ENCODE assay signal across 13 mouse cellular contexts in genomic region chr3:83783716-83784469, GRCm38 (mm10). TPM values are rescaled to one million over a fixed set of nuclear protein-coding genes. Genes with fewer than 3 reads are reported as not detected.
DNase-seq lines count a peak whose midpoint lies in the region; ATAC-seq lines count a peak whose summit lies in the region.
"Had no signal": no experiment of that assay in that cellular context is flagged by ENCODE, and none has a peak within 500 bp of the region (broad histone marks: within the 10 kb centered on the region; RNA-seq: fewer than 3 reads in every experiment).

No protein-coding gene starts in this region.

- H3K27me3 ChIP-seq in heart, embryonic 15.5 days: peaks cover 10% of the 10 kb centered on the region; the same call in 1 of the 2 replicates
- no peaks in the 10 kb centered on the region for H3K27me3 ChIP-seq in embryonic facial prominence, embryonic 12.5 days
- H3K27me3 ChIP-seq in midbrain, embryonic 15.5 days (replicated peaks): peaks cover 6% of the 10 kb centered on the region; the same call in 1 of the 2 replicates

- peak; percentile 48; the same call in 1 of the 2 replicates for ATAC-seq in heart, embryonic 15.5 days (replicated peaks; ENCODE audit: insufficient number of reproducible peaks, insufficient read depth, low FRiP score, low read depth)
- peak; percentile 76 for ATAC-seq in embryonic facial prominence, embryonic 12.5 days (ENCODE audit: insufficient number of reproducible peaks, insufficient read depth, low FRiP score, low TSS enrichment)
- 0 out of 2 replicates have a peak, but pooled peaks have one; percentile 17 for ATAC-seq in midbrain, embryonic 15.5 days (replicated peaks)
- no peak for ATAC-seq in granulocyte monocyte progenitor cell, adult 5-6 weeks (replicated peaks; ENCODE audit: poor library complexity, severe bottlenecking)

- peak overlapping the region; percentile 48 for H3K4me2 ChIP-seq in heart, embryonic 15.5 days
- H3K4me2 ChIP-seq in embryonic facial prominence, embryonic 12.5 days (replicated peaks): peak overlapping the region; percentile 21
- no peak overlapping the region for H3K4me2 ChIP-seq in midbrain, embryonic 15.5 days

- DNase-seq in heart, postnatal 14 days: no peak
- DNase-seq in adipocyte (ENCODE audit: low spot score): peak; percentile 27
- DNase-seq in frontal cortex, adult 2 months (ENCODE audit: extremely low spot score in 1 of 2, low spot score in 1 of 2): no peak
- no peak for DNase-seq in spleen, postnatal 36 days (ENCODE audit: low spot score in 2 of 2)
- DNase-seq: cerebellum, postnatal 36 days; gastrocnemius, postnatal 36 days; retina, postnatal 1 day; thymus, adult 2 months had no signal

- 29% methylated on average over 11 of the region's 11 CpGs for WGBS in heart, embryonic 15.5 days
- WGBS in embryonic facial prominence, embryonic 12.5 days: 3% methylated on average over 11 of the region's 11 CpGs
- WGBS in midbrain, embryonic 15.5 days: 16% methylated on average over 11 of the region's 11 CpGs

- no peak overlapping the region for H3K4me3 ChIP-seq in heart, embryonic 15.5 days
- H3K4me3 ChIP-seq in embryonic facial prominence, embryonic 12.5 days: no peak overlapping the region
- no peak overlapping the region for H3K4me3 ChIP-seq in midbrain, embryonic 15.5 days

- no peaks in the 10 kb centered on the region for H3K9me3 ChIP-seq in heart, embryonic 15.5 days (replicated peaks)
- no peaks in the 10 kb centered on the region for H3K9me3 ChIP-seq in embryonic facial prominence, embryonic 12.5 days
- no peaks in the 10 kb centered on the region for H3K9me3 ChIP-seq in midbrain, embryonic 15.5 days

- no peaks in the 10 kb centered on the region for H3K36me3 ChIP-seq in heart, embryonic 15.5 days
- H3K36me3 ChIP-seq in embryonic facial prominence, embryonic 12.5 days: no peaks in the 10 kb centered on the region
- H3K36me3 ChIP-seq in midbrain, embryonic 15.5 days (replicated peaks): no peaks in the 10 kb centered on the region

- intact Hi-C loops in heart, postnatal 14 days (cut with DNase I): no loop called here

- no peak overlapping the region for H3K27ac ChIP-seq in heart, embryonic 15.5 days
- H3K27ac ChIP-seq in embryonic facial prominence, embryonic 12.5 days: peak overlapping the region; percentile 78
- no peak overlapping the region for H3K27ac ChIP-seq in midbrain, embryonic 15.5 days

- H3K4me1 ChIP-seq in heart, embryonic 15.5 days (replicated peaks): peaks cover 8% of the 10 kb centered on the region
- peaks cover 22% of the 10 kb centered on the region for H3K4me1 ChIP-seq in embryonic facial prominence, embryonic 12.5 days
- H3K4me1 ChIP-seq in midbrain, embryonic 15.5 days: 0 out of 2 replicates have a peak, but pooled peaks cover 3% of the 10 kb centered on the region

- H3K9ac ChIP-seq in heart, embryonic 15.5 days: no peak overlapping the region
- H3K9ac ChIP-seq in embryonic facial prominence, embryonic 12.5 days: no peak overlapping the region
- H3K9ac ChIP-seq in midbrain, embryonic 15.5 days: no peak overlapping the region

RNA-seq across cellular contexts. Expression of gene Sfrp2, which starts 17.8 kb away (rescaled TPM):
- polyA plus RNA-seq in heart, embryonic 15.5 days (2015; fragmentation: Nextera tagmentation; extraction: Ambion mirVana): 221 and 258 TPM in 2 replicates
- total RNA-seq in heart, postnatal 14 days (2021): 10 to 100 TPM in 1 of 2 experiments, 1 to 10 TPM in 1; 9.1 to 13.2 TPM
- polyA plus RNA-seq in embryonic facial prominence, embryonic 12.5 days (2016; fragmentation: Nextera tagmentation; extraction: Ambion mirVana): 523 and 527 TPM in 2 replicates
- 32.0 and 46.6 TPM in 2 replicates for polyA plus RNA-seq in midbrain, embryonic 15.5 days (2015; fragmentation: Nextera tagmentation; extraction: Ambion mirVana)
- 8.2 and 10.2 TPM in 2 replicates for polyA plus RNA-seq in frontal cortex, adult 2 months (2012; rRNA removed)
- total RNA-seq in granulocyte monocyte progenitor cell, adult 5-6 weeks (2014; fragmentation: Nextera tagmentation): not detected in 2 replicates
- total RNA-seq in granulocyte monocyte progenitor cell, adult 5-6 weeks (2017): not detected in 2 replicates
- total RNA-seq: megakaryocyte progenitor cell, adult 5-6 weeks had no signal

RNA-seq across cellular contexts. Expression of gene Tlr2, which starts 57.7 kb away (rescaled TPM):
- polyA plus RNA-seq in heart, embryonic 15.5 days (2015; fragmentation: Nextera tagmentation; extraction: Ambion mirVana): 2.3 and 3.4 TPM in 2 replicates
- 1 to 10 TPM; 2.0 to 2.2 TPM for total RNA-seq in heart, postnatal 14 days (2021)
- 4.2 and 4.6 TPM in 2 replicates for polyA plus RNA-seq in embryonic facial prominence, embryonic 12.5 days (2016; fragmentation: Nextera tagmentation; extraction: Ambion mirVana)
- polyA plus RNA-seq in midbrain, embryonic 15.5 days (2015; fragmentation: Nextera tagmentation; extraction: Ambion mirVana): 0.68 and 0.84 TPM in 2 replicates
- 0.97 and 1.3 TPM in 2 replicates for polyA plus RNA-seq in frontal cortex, adult 2 months (2012; rRNA removed)
- 11.2 and 13.4 TPM in 2 replicates for total RNA-seq in granulocyte monocyte progenitor cell, adult 5-6 weeks (2014; fragmentation: Nextera tagmentation)
- total RNA-seq in granulocyte monocyte progenitor cell, adult 5-6 weeks (2017): 7.8 and 14.1 TPM in 2 replicates
